Mouse (Mus musculus) ovary, postnatal 14 days (tissue): ENCODE results near the gene Thsd4.

Source experiments
- DNase-seq: peaks from one replicate; pipeline ENCODE4 v3.0.0; 2022; ENCODE audit warnings: low spot score

Thsd4 gene

GRCm38 (mm10) chr9:60456651-60457050 lies 65.2 kb downstream of the Thsd4 start:
- no peak for DNase-seq

DNA sequence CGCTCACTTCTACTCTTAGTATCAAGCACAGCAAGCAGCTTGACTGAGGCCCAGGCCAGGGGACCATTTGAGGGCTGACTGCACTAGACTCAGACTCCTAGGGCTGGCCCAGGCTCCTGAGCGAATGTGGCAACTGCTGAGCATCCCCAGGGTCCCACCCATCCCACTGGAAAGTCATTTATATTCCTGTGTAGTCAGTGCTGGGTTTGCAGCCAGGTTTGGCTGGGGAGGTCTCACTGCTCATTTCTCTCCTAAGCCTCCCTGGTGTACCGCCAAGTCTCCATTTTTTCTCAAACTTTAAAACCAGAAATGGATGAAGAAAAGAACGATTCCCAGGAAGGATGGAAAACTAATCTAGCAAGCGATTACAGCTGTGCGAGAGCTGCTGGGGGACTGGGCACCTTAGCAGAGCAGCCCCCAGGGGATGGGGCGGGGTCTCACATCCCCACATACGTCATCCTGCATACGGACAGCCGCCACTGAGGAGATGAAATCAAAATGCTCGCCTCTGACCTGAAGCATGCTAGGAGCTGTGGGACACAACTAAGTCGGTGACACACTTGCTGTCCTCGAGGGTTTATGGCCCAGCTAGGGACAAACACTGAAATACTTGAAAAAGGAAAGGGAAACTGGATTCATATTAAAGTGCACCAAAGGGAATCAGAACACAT lies 67.3 kb downstream of the Thsd4 start:
- DNase-seq = no peak

DNA sequence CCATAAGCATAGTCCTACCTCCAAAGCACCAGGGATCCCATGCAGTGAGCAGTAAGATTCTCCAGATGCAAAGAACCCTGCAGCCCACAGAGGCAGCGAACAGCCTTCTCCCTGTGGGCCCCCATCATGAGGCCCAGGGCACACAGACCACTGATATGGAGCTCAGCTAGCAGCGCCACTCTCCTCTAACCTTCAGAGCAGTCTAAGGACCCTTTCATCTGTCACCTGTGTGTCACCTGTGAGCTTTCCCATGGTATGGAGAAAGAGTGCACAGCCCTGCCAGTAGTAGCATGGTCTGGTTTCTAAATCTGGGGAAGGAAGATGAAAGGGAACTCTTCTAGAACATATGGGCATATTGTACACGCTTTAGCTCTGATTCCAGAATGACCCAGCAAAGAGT lies 72.3 kb downstream of the Thsd4 start:
- no peak for DNase-seq

GRCm38 (mm10) chr9:60445821-60446220 lies 76.0 kb downstream of the Thsd4 start:
- DNase-seq = no peak

DNA sequence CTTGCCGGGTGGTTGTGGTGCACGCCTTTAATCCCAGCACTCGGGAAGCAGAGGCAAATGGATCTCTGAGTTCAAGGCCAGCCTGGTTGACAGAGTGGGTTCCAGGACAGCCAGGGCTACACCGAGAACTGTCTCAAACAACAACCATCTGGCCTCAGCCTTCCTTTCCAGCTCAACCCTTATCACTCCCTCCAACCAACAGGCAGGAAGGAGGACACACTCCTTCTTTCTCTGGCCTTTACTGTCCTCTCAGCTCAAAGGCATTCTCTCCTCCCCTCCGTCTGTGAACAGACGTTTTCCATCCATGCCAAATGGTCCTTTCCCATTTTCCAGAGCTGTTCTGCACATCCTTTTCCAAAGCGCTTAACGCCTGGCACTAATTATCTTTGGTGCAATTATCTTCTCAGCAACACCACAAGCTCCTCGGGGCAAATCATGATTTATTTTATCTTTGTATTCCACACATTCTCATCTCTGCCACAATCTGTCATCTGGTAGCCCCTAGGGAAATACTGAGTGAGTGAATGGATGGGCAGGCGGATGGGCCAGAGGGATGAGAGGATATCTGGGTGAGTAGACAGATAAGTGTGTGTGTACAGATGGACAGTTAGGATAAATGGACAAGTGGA lies 80.5 kb downstream of the Thsd4 start:
- DNase-seq = no peak

GRCm38 (mm10) chr9:60440506-60440905 lies 81.3 kb downstream of the Thsd4 start:
- DNase-seq = no peak

- no peak for DNase-seq
Observed at GRCm38 (mm10) chr9:60436246-60436645, 85.6 kb downstream of the Thsd4 start.

- no peak for DNase-seq
Observed at GRCm38 (mm10) chr9:60434093-60434492, 87.8 kb downstream of the Thsd4 start.

DNA sequence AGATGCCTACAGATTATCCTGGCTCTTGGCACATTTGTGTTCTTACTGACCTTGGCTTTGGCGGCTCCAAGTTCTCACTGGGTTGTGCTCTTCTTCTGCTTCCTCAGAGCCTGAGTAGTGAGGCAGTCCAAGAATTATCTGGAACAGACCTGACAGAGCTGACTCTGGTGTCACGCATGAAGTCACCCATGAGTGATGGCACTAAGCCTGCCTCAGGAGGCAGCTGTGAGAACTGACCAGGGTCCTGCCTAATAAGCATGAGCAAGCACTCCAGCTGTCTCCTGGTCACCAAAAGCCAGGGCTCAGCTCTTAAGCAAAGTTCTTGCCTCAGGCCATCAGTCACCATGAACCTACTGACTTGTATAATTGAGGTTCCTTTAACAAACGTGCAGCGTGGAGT lies 89.9 kb downstream of the Thsd4 start:
- DNase-seq = no peak

DNA sequence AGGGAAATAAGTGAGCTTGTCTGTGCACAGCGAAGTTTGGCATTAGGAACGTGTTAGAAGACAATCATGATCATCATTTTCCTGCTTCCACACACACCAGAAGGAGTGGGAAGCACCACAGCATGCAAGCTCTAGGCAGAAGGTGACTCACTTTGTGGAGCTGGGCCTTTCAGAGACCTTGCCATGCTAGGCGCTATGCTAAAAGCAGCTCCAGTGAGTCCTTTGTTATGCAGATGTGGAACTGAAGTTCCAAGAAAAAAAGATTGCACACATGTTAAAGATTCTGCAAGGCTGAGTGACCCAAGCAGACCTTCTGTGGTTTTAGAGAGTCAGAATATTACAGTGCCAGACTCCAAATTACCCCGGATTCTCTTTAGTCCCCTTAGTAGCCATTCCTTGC lies 91.8 kb downstream of the Thsd4 start:
- no peak for DNase-seq

DNA sequence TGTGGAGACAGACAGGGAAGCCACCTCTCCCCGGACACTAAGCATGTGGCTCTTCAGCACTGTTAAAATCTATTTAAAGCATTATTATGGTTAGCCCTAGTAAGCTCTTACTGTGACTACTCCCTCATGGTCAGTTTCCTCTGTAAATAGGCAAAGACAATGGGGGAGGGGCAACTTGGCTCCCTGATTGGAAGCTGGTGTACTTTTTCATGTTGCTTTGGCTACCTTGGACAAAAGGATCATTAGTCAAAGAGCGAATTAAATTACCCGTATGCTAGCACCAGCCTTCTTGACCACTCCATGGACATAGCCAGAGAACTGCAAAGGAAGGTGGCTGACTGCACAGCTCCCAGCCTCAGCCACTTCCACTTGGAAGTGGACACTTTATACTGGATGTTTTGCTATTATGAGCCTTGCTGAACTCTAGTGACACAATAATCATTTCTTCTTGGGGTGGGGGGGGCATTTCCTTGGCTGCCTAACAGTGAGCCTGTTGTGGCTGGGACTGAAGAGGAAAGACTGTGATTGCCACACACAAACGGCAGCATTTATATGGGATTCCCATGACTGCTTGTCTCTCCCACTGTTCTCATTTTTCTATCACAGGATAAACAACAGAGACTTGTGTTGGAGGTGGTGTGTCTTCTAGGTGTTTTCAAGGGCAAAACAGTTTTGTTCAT lies 107.6 kb downstream of the Thsd4 start:
- DNase-seq = no peak

GRCm38 (mm10) chr9:60410872-60411635 lies 110.8 kb downstream of the Thsd4 start:
- DNase-seq = no peak

DNA sequence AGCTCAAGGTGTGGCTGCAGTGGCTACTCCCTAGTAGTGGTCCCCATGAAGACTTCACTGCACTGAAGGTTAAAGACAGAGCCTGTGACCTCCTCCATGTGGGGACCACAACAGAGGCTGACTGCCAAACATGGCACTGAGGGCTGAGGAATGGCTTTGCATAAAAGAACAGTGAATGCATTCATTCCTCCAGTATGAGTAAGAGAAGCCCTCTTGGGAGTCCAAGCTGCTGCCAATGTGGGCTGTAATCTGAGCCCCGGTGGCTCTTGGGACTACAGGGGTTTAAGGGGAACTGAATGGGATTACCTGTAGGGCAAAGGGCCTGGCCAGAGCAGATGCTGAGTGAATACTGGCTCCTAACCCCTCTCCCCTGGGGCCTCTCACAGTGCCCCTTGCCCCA lies 114.5 kb downstream of the Thsd4 start:
- no peak for DNase-seq

DNA sequence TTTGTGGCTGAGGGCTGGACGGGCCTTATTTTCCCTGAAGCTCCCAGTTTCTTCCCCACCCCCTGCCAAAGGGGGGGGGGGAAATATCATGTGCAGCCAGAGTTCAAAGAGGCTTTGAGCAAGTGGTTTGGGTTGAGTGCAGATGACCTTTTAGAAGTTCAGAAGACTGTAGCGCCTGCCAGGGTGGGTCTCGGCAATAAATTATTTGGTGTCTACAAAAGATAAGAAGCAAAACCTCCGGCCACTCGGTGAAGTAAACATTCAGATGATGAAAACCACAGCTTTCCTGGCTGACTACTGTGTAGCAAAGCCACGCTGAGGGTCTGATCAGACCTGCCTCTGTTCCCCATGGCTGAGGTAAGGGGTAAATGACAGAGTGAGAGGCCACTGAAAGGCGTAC lies 116.1 kb downstream of the Thsd4 start:
- no peak for DNase-seq

- no peak for DNase-seq
Observed at GRCm38 (mm10) chr9:60402681-60403080, 119.2 kb downstream of the Thsd4 start.

DNA sequence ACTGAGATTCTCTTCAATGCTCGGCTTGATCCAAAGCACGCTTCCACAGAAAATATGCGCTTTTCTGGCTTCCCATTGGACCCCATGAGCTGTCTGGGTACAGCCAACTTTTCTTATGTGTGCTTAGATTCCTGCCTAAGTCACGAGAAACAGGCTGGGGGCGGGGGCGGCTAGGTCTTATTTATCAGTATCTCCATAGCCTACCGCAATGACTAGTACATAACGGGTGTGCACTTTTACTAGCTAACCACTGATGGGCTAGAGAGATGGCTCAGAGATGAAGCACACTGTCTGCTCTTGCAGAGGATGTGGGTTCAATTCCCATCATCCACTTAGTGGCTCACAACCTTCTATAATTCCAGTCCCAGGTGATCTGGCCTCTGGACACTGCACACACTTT lies 121.8 kb downstream of the Thsd4 start:
- DNase-seq = no peak

- DNase-seq = no peak
Observed at GRCm38 (mm10) chr9:60398073-60398472, 123.8 kb downstream of the Thsd4 start.

GRCm38 (mm10) chr9:60396096-60396495 lies 125.8 kb downstream of the Thsd4 start:
- no peak for DNase-seq

- no peak for DNase-seq
Observed at GRCm38 (mm10) chr9:60392916-60393315, 128.9 kb downstream of the Thsd4 start.

DNA sequence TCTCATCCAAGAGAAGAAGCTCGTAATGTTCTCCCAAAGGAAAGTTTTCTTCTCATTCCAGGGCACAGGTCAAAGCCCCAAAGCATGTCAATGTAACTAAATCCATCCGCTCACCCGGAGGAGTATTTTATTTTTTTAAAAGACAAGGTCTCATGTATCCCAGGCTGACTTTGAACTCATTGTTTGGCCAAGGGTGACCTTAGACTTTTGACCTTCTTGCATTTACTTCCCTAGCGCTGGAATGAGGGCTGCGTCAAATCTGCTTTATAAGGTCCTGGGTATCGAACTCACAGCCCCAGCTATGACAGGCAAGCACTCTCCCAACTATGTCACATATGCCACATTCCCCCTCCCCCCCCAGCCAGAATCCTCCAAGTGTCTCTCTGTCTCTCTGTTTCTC lies 137.1 kb downstream of the Thsd4 start:
- DNase-seq = no peak

DNA sequence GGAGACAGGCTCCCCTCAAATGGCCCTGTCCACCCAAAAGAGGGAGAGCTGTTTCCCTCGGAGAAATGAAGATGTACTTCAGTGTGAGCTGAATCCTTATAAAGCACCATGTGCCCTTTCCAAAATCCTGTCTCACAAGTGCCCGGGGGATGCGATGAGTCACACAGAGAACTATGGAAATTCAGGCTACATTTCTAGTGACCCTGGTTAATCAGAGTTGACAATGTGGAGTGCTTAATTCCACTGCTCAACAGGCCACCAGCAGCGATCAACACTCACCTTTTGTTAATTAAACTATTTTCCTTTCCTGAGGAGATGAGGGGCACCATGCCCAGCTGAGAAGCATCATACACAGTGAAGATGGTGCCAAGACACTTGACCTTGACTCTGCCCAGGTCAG lies 138.9 kb downstream of the Thsd4 start:
- DNase-seq = no peak

DNA sequence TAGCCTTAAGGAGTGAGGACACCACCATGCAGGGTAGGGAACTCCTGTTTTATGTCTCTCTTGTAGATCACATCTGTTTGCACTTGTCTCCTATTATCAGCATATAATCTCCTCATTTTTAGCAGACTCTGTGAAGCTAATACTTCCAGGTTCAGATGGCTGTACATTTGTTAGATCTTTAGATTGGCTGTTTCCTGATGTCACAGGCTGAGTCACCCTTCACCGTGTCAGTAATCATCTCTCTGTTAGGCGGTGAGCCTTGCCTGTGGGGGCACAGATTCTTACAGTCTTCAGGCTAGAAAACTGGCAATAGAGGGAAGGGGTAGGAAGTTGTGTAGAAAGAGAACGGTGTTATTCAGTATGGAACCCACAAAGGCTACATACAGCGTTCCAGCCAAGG lies 139.3 kb downstream of the Thsd4 start:
- DNase-seq = no peak

DNA sequence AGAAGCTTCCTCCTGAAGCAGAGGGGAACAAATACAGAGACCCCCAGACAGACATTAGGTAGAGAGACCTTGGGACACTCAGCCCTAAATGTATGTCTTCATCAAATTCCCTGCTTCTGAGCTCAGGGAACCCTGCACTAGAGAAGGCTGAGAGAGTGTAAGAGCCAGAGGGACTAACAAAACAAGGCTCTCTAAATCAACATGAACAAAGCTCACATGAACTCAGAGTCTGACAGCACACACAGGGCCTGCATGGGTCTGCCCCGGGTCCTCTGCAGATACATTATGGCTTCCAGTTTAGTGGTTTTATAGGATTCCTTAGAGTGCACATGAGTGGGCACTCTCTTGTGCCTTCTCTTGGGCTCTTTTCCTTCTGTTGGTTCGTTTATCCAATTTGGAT lies 140.8 kb downstream of the Thsd4 start:
- DNase-seq = no peak
